Mouse (Mus musculus): ENCODE results near the gene Riiad1. TPM values are rescaled to one million over a fixed set of nuclear protein-coding genes. Genes with fewer than 3 reads are reported as not detected.

The Riiad1 gene
- total and polyA plus RNA-seq, 3 experiments = not detected

- H3K27ac ChIP-seq (ENCODE audit: insufficient read depth, low read depth) = no peak overlapping the region
- no peak overlapping the region for H3K4me2 ChIP-seq (ENCODE audit: insufficient read depth, low read depth, poor library complexity, severe bottlenecking)
- in situ Hi-C loops (cut with MboI; ENCODE audit: low pct_ligation_motif_present, low pct_unique_long_range_greater_than_20kb, low sequenced_read_pairs) = loop anchor here (25.0 kb wide), 1 partner anchor 146 kb away; no protein-coding TSS in a partner anchor
- no peaks in the 10 kb centered on the region for H3K27me3 ChIP-seq (replicated peaks)
- no peaks in the 10 kb centered on the region for H3K9me3 ChIP-seq (replicated peaks; ENCODE audit: low read length)
- 0 out of 4 replicates have a peak, but pooled peaks cover 2 to 4% of the 10 kb centered on the region in 2 experiments for H3K4me1 ChIP-seq (ENCODE audit: control insufficient read depth in 1 of 2, insufficient read depth in 2 of 2)
- dilution Hi-C loops (cut with MboI; ENCODE audit: extremely low pct_ligation_motif_present, extremely low pct_unique_long_range_greater_than_20kb, low sequenced_read_pairs) = no loop called here
- DNase-seq (ENCODE audit: extremely low read depth) = no peak
- H3K9ac ChIP-seq (ENCODE audit: insufficient read depth, low read depth) = no peak overlapping the region
- H3K36me3 ChIP-seq (replicated peaks in 1 of 2; ENCODE audit: control insufficient read depth in 1 of 2, insufficient read depth in 1 of 2, low read length in 1 of 2) = no peaks in the 10 kb centered on the region
- no peaks in the 10 kb centered on the region for H3K79me2 ChIP-seq (replicated peaks; ENCODE audit: control insufficient read depth, extremely low read depth, insufficient read depth, poor library complexity, severe bottlenecking)
- H3K4me3 ChIP-seq (replicated peaks in 1 of 3; ENCODE audit: low read depth in 2 of 3, low read length in 2 of 3, poor library complexity in 1 of 3) = no peak overlapping the region
- TF ChIP-seq ZNF384 (IDR thresholded peaks at IDR 0.05; ENCODE audit: low read depth, low read length) (no peak), ELF1 (IDR thresholded peaks at IDR 0.05; ENCODE audit: low read depth, low read length) (no peak), SIN3A (IDR thresholded peaks at IDR 0.05; ENCODE audit: low read length) (no peak), ZMIZ1 (IDR thresholded peaks at IDR 0.05; ENCODE audit: low read depth, low read length) (no peak), HCFC1 (IDR thresholded peaks at IDR 0.05; ENCODE audit: low read depth, low read length) (no peak), USF1 (IDR thresholded peaks at IDR 0.05; ENCODE audit: low read depth, low read length) (no peak), NELFE (IDR thresholded peaks at IDR 0.05; ENCODE audit: low read depth, low read length) (no peak), MXI1 (IDR thresholded peaks at IDR 0.05; ENCODE audit: low read depth, low read length) (no peak), JUND (conservative IDR thresholded peaks at IDR 0.05; ENCODE audit: low read depth, low read length) (no peak), POLR2A (IDR thresholded peaks at IDR 0.05; ENCODE audit: low read depth, low read length) (no peak), USF2 (conservative IDR thresholded peaks at IDR 0.05; ENCODE audit: low read depth, low read length) (no peak), ZC3H11A (IDR thresholded peaks at IDR 0.05; ENCODE audit: low read depth, low read length) (no peak), MEF2A (IDR thresholded peaks at IDR 0.05; ENCODE audit: borderline replicate concordance, low read depth, low read length) (no peak), IRF4 (IDR thresholded peaks at IDR 0.05; ENCODE audit: low read depth, low read length) (no peak), PAX5 (IDR thresholded peaks at IDR 0.05; ENCODE audit: low read length) (no peak)
Observed at GRCm38 (mm10) chr3:94465632-94466430, 14.3 kb downstream of the Riiad1 start.

- in situ Hi-C loops (cut with MboI; ENCODE audit: low pct_ligation_motif_present, low pct_unique_long_range_greater_than_20kb, low sequenced_read_pairs) = loop anchor here (25.0 kb wide), 1 partner anchor 148 kb away; no protein-coding TSS in a partner anchor
- H3K4me2 ChIP-seq (ENCODE audit: insufficient read depth, low read depth, poor library complexity, severe bottlenecking) = no peak overlapping the region
- no peak overlapping the region for H3K27ac ChIP-seq (ENCODE audit: insufficient read depth, low read depth)
- DNase-seq (ENCODE audit: extremely low read depth) = no peak
- H3K4me1 ChIP-seq (ENCODE audit: control insufficient read depth in 1 of 2, insufficient read depth in 2 of 2) = 0 out of 4 replicates have a peak, but pooled peaks cover 2 to 3% of the 10 kb centered on the region in 2 experiments
- H3K79me2 ChIP-seq (replicated peaks; ENCODE audit: control insufficient read depth, extremely low read depth, insufficient read depth, poor library complexity, severe bottlenecking) = no peaks in the 10 kb centered on the region
- TF ChIP-seq ELF1 (IDR thresholded peaks at IDR 0.05; ENCODE audit: low read depth, low read length) (no peak), CHD2 (IDR thresholded peaks at IDR 0.05; ENCODE audit: low read length) (no peak), JUND (conservative IDR thresholded peaks at IDR 0.05; ENCODE audit: low read depth, low read length) (no peak), JUN (IDR thresholded peaks at IDR 0.05; ENCODE audit: insufficient read depth, low read depth, low read length) (no peak), USF1 (IDR thresholded peaks at IDR 0.05; ENCODE audit: low read depth, low read length) (no peak)
- H3K27me3 ChIP-seq (replicated peaks) = no peaks in the 10 kb centered on the region
- dilution Hi-C loops (cut with MboI; ENCODE audit: extremely low pct_ligation_motif_present, extremely low pct_unique_long_range_greater_than_20kb, low sequenced_read_pairs) = no loop called here
- no peak overlapping the region for H3K9ac ChIP-seq (ENCODE audit: insufficient read depth, low read depth)
- no peaks in the 10 kb centered on the region for H3K36me3 ChIP-seq (replicated peaks in 1 of 2; ENCODE audit: control insufficient read depth in 1 of 2, insufficient read depth in 1 of 2, low read length in 1 of 2)
- no peak overlapping the region for H3K4me3 ChIP-seq (replicated peaks in 1 of 3; ENCODE audit: low read depth in 2 of 3, low read length in 2 of 3, poor library complexity in 1 of 3)
- H3K9me3 ChIP-seq (replicated peaks; ENCODE audit: low read length) = no peaks in the 10 kb centered on the region
Observed at GRCm38 (mm10) chr3:94463926-94464578, 16.1 kb downstream of the Riiad1 start.
